Mouse (Mus musculus): ENCODE measurements at regions not wholly inside any gene's neighbourhood (a gene's known extent, or its start where the extent isn't known, plus 50 kb on each side); places are given as distances from the start of the nearest gene placed in this dataset.

DNA sequence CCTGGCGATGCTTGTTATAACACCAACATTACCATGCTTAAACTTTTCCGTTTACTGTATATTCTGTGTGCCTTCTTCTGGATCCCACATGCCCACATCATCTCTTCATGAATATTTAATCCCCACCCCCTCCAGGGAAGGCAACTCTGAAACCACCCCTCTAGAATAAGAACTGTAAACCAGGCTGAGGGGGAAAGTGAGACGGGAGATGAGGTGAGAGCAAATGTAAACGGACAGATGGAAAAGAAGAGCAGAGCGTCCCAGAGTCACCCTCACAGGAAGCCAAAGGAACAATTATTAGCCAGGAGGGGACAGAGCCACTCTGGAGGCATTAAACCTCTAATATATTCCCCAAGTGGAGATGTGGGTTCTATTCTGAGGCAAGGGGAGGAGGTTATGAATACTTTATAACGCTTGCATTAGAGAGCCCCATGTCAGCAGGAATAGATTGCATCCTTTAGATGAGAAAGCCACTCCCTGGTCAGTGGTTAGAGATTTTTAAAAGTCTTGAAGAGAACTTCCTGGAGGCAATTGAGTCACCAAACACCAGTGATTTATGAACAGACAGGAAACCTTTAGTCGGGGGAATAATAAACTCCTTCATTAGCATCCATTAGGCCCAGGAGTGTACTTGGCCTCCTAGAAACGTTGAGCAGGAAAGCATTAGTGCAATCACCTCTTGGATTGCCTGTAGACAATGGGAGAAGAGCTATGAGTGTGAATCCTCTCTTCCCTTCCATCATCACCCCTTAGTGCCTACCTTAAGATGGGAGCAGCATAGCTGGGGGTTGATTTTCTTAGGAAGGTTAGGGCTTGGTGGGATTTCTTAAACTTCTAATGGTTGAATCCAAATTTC lies 220.1 kb downstream of the Elavl2 start:
- no peak for ATAC-seq (ENCODE audit: low FRiP score, low TSS enrichment)
- 49% methylated on average over 8 of the region's 8 CpGs for WGBS
- no peak for TF ChIP-seq CTCF (IDR thresholded peaks at IDR 0.05; ENCODE audit: low read depth)
- no peak for TF ChIP-seq EP300 (optimal IDR thresholded peaks at IDR 0.05)

GRCm38 (mm10) chr4:91164280-91165121 lies 236.1 kb downstream of the Elavl2 start:
- Histone ChIP-seq H3K9me3 (ENCODE audit: control insufficient read depth, low read length) (no peaks in the 10 kb centered on the region), H3K4me3 (ENCODE audit: low read depth, low read length) (no peak overlapping the region), H3K4me1 (replicated peaks; ENCODE audit: control insufficient read depth, insufficient read depth) (no peaks in the 10 kb centered on the region), H3K36me3 (ENCODE audit: control insufficient read depth, insufficient read depth, low read length) (no peaks in the 10 kb centered on the region), H3K27ac (replicated peaks) (no peak overlapping the region), H3K9ac (ENCODE audit: low read length) (no peak overlapping the region), H3K27me3 (ENCODE audit: control insufficient read depth, insufficient read depth, low read length) (no peaks in the 10 kb centered on the region), H3K4me2 (replicated peaks; ENCODE audit: low read depth) (no peak overlapping the region)
- WGBS, result 46% methylated on average over 11 of the region's 11 CpGs
- DNase-seq (ENCODE audit: low spot score), result no peak
- ATAC-seq (ENCODE audit: low FRiP score, low TSS enrichment), result no peak
- TF ChIP-seq EP300 (optimal IDR thresholded peaks at IDR 0.05) (no peak), CTCF (IDR thresholded peaks at IDR 0.05; ENCODE audit: low read depth) (no peak)

More for the DNA sequence above, 220.1 kb downstream of the Elavl2 start:
- Histone ChIP-seq H3K4me1 (replicated peaks; ENCODE audit: control insufficient read depth, insufficient read depth) (no peaks in the 10 kb centered on the region), H3K36me3 (ENCODE audit: control insufficient read depth, insufficient read depth, low read length) (no peaks in the 10 kb centered on the region), H3K27ac (replicated peaks) (no peak overlapping the region), H3K4me3 (ENCODE audit: low read depth, low read length) (no peak overlapping the region), H3K4me2 (replicated peaks; ENCODE audit: low read depth) (no peak overlapping the region), H3K9me3 (ENCODE audit: control insufficient read depth, low read length) (no peaks in the 10 kb centered on the region), H3K9ac (ENCODE audit: low read length) (no peak overlapping the region), H3K27me3 (ENCODE audit: control insufficient read depth, insufficient read depth, low read length) (no peaks in the 10 kb centered on the region)
- no peak for DNase-seq (ENCODE audit: low spot score)

- Histone ChIP-seq H3K9me3 (ENCODE audit: control insufficient read depth, low read length) (no peaks in the 10 kb centered on the region), H3K27ac (replicated peaks) (no peak overlapping the region), H3K4me3 (ENCODE audit: low read depth, low read length) (no peak overlapping the region), H3K4me2 (replicated peaks; ENCODE audit: low read depth) (no peak overlapping the region), H3K27me3 (ENCODE audit: control insufficient read depth, insufficient read depth, low read length) (no peaks in the 10 kb centered on the region), H3K36me3 (ENCODE audit: control insufficient read depth, insufficient read depth, low read length) (no peaks in the 10 kb centered on the region), H3K4me1 (replicated peaks; ENCODE audit: control insufficient read depth, insufficient read depth) (no peaks in the 10 kb centered on the region), H3K9ac (ENCODE audit: low read length) (no peak overlapping the region)
- WGBS, result 42% methylated on average over 7 of the region's 7 CpGs
- ATAC-seq (ENCODE audit: low FRiP score, low TSS enrichment) (no peak), DNase-seq (ENCODE audit: low spot score) (no peak)
- no peak for TF ChIP-seq EP300 (optimal IDR thresholded peaks at IDR 0.05)
- TF ChIP-seq CTCF (IDR thresholded peaks at IDR 0.05; ENCODE audit: low read depth), result no peak
Observed at GRCm38 (mm10) chr4:91157047-91157446, 243.5 kb downstream of the Elavl2 start.

- H3K36me3 ChIP-seq (ENCODE audit: control insufficient read depth, insufficient read depth, low read length), result no peaks in the 10 kb centered on the region
- no peak overlapping the region for H3K4me2 ChIP-seq (replicated peaks; ENCODE audit: low read depth)
- 49% methylated on average over 7 of the region's 7 CpGs for WGBS
- no peak overlapping the region for H3K4me3 ChIP-seq (ENCODE audit: low read depth, low read length)
- H3K27ac ChIP-seq (replicated peaks), result no peak overlapping the region
- no peaks in the 10 kb centered on the region for H3K9me3 ChIP-seq (ENCODE audit: control insufficient read depth, low read length)
- no peak for TF ChIP-seq EP300 (optimal IDR thresholded peaks at IDR 0.05)
- no peak for TF ChIP-seq CTCF (IDR thresholded peaks at IDR 0.05; ENCODE audit: low read depth)
- H3K27me3 ChIP-seq (ENCODE audit: control insufficient read depth, insufficient read depth, low read length), result no peaks in the 10 kb centered on the region
- DNase-seq (ENCODE audit: low spot score) (no peak), ATAC-seq (ENCODE audit: low FRiP score, low TSS enrichment) (no peak)
- H3K4me1 ChIP-seq (replicated peaks; ENCODE audit: control insufficient read depth, insufficient read depth), result no peaks in the 10 kb centered on the region
- no peak overlapping the region for H3K9ac ChIP-seq (ENCODE audit: low read length)
Observed at GRCm38 (mm10) chr4:91144666-91145065, 255.9 kb downstream of the Elavl2 start.

DNA sequence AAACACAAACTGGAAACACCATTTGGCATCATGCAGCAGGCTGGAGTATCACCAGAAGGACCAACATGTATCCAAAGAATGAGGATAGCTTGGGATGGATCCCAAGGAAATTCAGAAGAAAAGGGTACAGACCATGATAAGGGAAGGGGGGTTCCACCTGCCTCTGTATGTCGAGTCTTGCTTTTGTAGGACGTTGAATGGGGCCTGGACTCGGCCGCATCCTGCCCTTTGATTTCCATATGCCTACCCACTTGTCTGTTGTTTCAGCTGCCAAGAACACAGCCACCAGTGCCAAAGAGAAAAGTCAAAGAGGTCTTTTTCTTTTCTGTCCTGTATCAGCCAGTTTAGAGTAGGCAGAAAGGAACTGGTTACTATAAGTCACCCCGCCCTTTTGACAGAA lies 256.7 kb downstream of the Elavl2 start:
- H3K4me3 ChIP-seq (ENCODE audit: low read depth, low read length), result no peak overlapping the region
- 84% methylated on average over 5 of the region's 5 CpGs for WGBS
- no peak for ATAC-seq (ENCODE audit: low FRiP score, low TSS enrichment)
- H3K27me3 ChIP-seq (ENCODE audit: control insufficient read depth, insufficient read depth, low read length), result no peaks in the 10 kb centered on the region
- no peak overlapping the region for H3K9ac ChIP-seq (ENCODE audit: low read length)
- DNase-seq (ENCODE audit: low spot score), result no peak
- H3K9me3 ChIP-seq (ENCODE audit: control insufficient read depth, low read length), result no peaks in the 10 kb centered on the region
- no peaks in the 10 kb centered on the region for H3K4me1 ChIP-seq (replicated peaks; ENCODE audit: control insufficient read depth, insufficient read depth)
- H3K27ac ChIP-seq (replicated peaks), result no peak overlapping the region
- TF ChIP-seq EP300 (optimal IDR thresholded peaks at IDR 0.05) (no peak), CTCF (IDR thresholded peaks at IDR 0.05; ENCODE audit: low read depth) (no peak)
- H3K4me2 ChIP-seq (replicated peaks; ENCODE audit: low read depth), result no peak overlapping the region
- H3K36me3 ChIP-seq (ENCODE audit: control insufficient read depth, insufficient read depth, low read length), result no peaks in the 10 kb centered on the region

DNA sequence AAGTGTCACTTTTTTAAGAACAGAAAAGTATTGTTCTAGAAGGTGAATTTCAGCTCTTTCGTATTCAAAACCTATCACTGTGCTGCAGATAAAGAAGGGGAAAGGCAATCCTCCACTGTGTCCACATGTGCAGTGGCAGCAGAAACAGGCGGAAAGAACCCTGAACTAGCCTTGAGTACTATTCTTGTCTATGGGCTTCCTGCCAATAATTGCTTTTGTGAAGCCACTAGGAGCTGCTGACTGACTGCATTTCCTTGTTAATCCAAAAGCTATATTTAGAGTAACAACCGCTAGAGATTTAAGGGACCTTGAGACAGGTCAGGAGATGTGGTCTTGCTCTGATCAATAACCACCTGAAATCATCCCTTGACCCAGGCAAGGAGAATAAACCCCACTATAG lies 265.3 kb downstream of the Elavl2 start:
- Histone ChIP-seq H3K4me1 (replicated peaks; ENCODE audit: control insufficient read depth, insufficient read depth) (no peaks in the 10 kb centered on the region), H3K9ac (ENCODE audit: low read length) (no peak overlapping the region), H3K27me3 (ENCODE audit: control insufficient read depth, insufficient read depth, low read length) (no peaks in the 10 kb centered on the region), H3K27ac (replicated peaks) (no peak overlapping the region), H3K9me3 (ENCODE audit: control insufficient read depth, low read length) (no peaks in the 10 kb centered on the region), H3K4me2 (replicated peaks; ENCODE audit: low read depth) (no peak overlapping the region), H3K4me3 (ENCODE audit: low read depth, low read length) (no peak overlapping the region), H3K36me3 (ENCODE audit: control insufficient read depth, insufficient read depth, low read length) (no peaks in the 10 kb centered on the region)
- WGBS, result 78% methylated on average over 3 of the region's 3 CpGs
- DNase-seq (ENCODE audit: low spot score), result no peak
- 0 out of 2 replicates have a peak, but pooled peaks have one; percentile 5 for TF ChIP-seq CTCF (IDR thresholded peaks at IDR 0.05; ENCODE audit: low read depth)
- TF ChIP-seq EP300 (optimal IDR thresholded peaks at IDR 0.05), result no peak
- no peak for ATAC-seq (ENCODE audit: low FRiP score, low TSS enrichment)
